Mouse (Mus musculus) adrenal gland, postnatal 14 days (tissue): ENCODE results near the gene Zbtb18. TPM values are rescaled to one million over a fixed set of nuclear protein-coding genes. Genes with fewer than 3 reads are reported as not detected.
A peak's percentile ranks its signal among the peaks of the same experiment; 100 is the strongest.

Experiments used
- DNase-seq: peaks from one replicate; pipeline ENCODE4 v3.0.0; 2021; ENCODE audit warnings: mixed read lengths
- long read RNA-seq, 2 experiments: library from polyadenylated mRNA; stranded (forward); transcript quantifications; one replicate each; pipeline ENCODE4 v2.0.0; 2021
- total RNA-seq: library from RNA; stranded (reverse); gene quantifications from 2 replicates; pipeline ENCODE4 v1.2.3, GENCODE M21; 2021

Zbtb18 gene
- total RNA-seq = 31.0 and 33.8 TPM in 2 replicates
- long read RNA-seq, experiment 1, full-length matches to known transcripts = 11 of 14 reads
- long read RNA-seq, experiment 1, partial matches to known transcripts = 1 of 14 reads
- long read RNA-seq, experiment 1, other reads (novel, unspliced or antisense) = 2 of 14 reads
- long read RNA-seq, experiment 2, full-length matches to known transcripts = 3 of 3 reads
- long read RNA-seq, experiment 2, partial matches to known transcripts = 0 of 3 reads
- long read RNA-seq, experiment 2, other reads (novel, unspliced or antisense) = 0 of 3 reads

DNA sequence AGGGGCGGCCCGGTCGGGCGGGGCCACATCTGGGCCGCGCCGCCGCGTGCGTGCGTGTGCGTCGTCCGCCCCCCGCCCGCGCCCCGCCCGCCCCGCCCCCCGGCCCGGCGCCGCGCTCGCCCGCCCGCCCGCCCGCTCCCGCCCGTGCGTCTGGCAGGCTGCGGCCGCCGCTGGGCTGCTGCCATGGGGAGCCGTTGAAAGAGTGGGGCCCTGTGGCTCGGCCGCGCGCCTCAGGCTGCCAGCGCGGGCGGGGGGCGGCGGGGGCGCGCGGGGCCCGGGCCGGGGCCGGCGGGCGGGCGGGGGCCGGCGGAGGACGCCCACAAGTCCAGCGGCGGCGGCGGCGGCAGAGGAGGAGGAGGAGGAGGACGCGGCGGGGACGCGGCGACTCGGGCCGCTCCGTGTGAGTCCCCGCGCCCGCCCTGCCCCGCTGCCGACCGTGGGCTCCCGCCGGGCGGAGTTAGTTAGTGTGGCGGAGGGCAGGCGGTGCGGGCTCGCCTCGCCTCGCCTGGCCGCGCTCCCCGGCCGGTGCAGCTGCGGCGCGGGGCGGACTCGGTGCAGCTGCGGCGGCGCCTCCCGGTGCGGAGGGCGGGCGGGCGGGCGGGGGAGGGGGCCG is at the start of gene Zbtb18:
TSS of gene Zbtb18 (plus strand) at position 156 of the 613 bp plus-strand sequence.
- no peak for DNase-seq

DNA sequence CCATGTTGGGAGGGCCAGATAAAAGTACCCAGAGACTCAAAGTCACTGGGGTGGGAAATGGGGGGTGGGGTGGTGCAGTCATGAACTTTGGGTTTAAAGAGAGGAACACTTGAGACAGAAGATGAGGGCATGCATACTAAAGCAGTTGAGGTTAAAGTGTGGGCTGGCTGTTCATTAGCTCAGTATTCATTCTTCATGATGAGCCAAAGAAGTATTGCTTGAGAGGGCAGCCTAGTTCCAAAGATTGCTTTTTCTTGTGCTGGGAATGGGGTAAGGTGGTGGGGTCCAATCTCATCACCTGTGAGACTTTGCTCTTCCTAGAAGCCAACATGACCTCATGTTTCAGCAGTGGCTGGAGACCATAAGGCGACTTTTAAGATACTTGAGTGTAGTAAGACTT is 44.7 kb upstream of the Zbtb18 start:
- no peak for DNase-seq

DNA sequence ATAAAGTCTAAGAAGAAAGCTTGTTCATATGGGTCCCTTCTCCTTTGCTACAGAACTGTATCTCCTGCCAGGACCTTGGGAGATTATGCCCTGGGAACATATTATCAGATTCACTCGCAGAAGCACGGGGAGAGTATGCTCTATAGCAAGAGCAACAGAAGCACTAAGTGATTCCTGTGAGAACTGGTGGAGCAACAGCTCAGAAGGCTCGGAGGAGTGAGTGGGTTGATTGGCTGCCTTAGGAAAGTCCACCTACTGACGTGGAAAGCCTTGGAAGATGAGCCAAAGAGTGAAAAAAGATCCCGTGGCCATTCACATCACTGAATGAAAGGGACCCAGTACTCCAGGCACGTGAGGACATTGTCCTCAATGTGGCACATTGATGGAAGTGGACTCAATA is 37.0 kb upstream of the Zbtb18 start:
- no peak for DNase-seq

DNA sequence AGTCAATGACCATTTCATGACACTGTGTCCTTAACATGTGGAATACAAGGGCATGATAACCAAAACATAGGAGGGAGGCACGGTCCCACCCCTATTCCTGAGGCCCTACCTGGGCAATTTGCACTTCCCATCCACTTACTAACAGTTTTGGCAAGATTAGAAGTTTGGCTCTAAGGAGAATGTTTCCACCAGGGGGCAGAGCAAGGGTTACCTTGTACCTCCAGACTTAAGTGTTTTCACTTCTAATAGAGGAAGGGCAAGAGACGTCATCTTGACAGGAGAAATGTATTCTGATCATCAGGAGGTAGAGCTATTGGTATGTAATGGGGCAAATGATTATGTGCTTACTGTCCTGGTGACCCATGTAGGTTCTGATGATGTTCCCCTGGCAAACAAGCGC is 33.5 kb upstream of the Zbtb18 start:
- peak; percentile 42 for DNase-seq

DNA sequence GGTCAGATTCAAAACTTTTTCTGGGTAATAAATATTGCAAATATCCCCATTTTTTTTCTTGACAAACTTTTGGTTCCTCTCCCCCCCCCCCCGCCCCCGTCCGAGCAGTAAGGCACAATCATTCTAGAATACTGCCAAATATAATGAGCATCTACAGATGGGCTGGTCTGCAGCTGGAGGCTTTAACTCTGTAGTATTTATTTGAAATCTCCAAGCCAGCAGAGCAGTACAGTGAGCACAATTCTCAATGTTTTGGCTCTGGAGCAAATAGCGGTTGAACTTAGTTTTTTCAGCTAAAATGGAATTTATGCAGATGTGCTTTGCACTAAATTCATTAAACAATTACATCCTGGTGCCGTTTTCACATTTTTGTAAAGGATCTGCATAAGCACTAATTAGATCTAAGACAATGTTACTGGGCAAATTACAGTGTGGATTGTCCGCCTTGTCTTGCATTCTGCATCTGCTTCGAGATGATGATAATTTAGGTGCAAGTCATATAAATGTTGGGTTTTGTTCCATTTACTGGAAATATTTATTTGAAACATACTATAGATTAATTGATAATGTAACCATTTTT is 31.3 kb upstream of the Zbtb18 start:
- DNase-seq = no peak

DNA sequence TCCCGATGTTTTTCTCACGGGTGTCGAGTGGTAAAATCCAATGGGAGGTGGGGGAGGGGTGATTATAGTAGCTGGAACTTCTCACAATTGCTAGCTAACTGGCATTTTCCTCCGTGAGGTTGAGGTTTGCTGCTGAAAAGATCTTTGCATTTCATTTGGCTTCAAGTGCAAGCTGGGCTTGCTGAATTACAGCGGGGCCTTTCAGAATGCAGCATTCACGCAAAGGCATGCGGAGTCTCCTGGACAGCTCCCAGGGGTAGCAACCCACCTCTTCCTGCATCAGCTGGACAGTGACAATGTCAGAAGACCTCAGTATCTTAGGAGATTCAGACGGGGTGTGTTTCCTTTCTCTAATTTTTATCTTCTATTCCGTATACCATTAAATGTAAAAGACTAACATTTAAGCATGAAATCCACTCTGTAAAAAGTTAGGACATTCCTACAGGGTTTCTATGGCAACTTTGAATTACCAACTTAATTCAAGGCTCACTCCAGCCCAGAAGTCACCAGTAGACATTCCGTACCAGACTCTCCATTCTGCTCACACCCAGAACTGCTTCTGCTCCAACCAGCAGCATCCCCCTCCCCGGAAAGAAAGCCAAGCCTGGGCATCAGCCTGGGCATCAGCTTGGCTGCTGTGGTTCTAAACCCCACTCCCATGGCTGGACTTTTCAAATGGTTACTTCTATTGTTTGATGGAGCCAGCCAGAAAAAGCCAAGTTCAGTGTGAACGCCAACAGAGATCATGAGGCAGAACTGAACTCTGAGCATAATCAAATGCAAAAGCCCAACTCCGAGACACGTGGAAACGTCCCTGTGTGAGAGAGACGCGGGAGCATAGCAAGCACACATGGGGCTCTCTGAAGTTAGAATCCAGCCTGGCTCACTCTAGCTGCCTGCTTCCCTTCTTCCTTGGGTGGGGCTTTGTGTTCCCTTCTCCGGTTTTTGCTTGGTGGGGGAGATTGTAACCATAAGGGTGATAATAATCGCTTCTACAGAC is 30.5 kb upstream of the Zbtb18 start:
- no peak for DNase-seq

DNA sequence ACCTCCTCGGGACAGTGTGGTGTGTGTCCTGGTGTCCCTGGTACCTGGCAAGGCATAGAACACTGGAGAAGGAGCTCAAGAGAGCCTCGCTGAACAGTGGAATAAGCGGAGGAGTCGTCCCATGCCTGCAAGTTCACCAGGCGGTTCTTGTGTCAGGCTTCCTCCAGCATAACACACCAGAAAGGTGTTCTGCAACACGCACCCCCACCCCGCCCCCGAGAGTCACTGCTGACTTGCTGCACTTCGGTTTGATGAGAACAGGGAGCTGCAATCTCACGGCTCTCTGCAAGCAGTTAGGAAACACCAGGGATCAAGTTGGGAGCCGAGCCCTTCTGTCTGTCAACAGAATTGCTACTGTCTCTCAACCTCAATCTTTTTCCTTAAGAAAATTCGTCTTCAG is 22.8 kb upstream of the Zbtb18 start:
- DNase-seq = no peak

DNA sequence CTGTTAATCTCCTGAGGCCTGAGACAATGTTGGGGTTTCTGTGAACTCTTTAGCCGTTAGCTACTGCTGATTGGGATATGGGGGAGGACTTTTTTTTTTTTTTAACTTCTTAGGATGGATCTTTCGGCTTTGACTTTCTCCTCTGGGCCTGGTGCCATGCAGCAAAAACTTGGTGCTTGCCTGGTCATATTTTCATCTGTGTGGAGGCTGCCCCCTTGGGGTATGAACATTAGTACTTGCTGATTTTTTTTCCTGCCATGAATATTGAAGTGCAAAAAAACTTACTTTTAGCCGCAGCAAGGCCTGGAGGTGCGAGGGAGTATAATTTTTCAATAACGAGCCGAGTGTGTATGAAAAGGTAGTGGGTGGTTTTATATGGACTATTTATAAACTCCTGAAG is 22.0 kb upstream of the Zbtb18 start:
- DNase-seq = no peak

DNA sequence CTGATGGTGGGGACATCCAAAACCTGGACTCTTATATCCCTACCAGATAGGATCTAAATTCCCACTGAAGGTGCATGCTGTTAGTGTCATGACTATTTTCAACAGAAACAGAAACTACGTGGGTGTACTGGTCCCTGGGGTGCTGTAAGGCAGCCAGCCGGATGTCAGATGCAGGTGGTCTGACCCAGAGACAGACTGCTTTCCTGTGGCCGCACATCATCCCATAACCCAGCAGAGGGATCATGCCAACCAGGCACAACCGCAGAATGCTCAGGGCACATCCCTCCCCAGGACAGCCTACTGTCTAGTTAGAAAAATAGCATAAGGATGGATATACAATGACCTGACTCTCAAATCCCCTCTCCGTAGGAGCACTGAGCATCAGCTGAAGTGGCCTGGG is 14.3 kb upstream of the Zbtb18 start:
- DNase-seq = no peak

DNA sequence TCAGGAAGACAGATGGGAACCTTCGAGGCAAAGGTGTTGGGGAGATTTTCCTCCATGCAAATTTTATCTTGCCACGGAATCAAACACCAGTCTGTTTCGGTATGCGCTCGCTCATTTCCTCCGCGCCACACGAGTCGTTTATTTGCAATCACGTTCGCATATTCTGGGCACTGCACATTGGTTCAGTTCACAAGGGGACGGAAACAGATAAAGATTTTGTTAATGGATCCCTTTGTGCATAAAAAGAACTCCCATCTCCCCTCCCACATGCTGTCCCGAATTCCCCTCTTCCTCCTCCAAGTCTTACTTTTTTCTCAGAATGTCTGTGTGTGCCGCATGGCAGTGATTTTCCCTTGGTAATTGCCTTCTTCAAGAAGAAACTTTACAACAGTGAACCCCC is 13.8 kb upstream of the Zbtb18 start:
- no peak for DNase-seq

DNA sequence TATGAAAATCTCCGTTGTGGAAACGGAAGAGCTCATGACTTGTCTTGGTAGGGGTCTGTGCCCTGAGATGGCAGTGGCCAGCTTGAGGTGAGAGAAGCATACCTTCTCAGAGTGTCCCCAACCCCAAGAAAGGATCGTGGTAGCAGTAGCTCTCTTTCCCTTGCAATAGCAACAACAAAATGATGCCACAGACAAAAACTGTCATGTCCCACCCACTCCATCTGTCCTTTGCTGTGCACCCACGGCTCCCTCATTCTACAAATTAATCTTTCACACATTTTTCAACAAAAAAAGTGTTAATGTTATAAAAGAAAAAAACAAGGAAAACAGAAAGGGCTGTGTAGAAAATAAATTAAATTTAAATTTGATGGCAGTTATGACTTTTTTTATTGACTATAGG is 13.1 kb upstream of the Zbtb18 start:
- no peak for DNase-seq

DNA sequence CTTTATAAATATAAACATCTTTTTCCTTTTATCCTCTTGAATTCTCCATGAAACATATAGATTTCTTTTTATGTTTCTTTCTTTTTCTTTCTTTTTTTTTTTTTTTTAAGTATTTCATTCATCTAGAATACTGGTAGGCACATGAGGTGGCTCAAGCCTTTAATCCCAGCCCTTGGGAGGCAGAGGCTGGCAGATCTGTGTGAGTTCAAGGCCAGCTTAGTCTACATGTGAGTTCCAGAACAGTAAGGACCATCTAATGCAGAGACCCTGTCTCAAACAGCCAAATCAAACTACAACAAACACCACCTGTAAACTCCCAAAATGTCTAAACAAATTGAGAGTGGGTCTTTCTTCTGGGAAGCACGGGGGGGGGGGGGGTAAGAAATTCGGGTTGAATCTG is 1.7 kb upstream of the Zbtb18 start:
- DNase-seq = no peak

DNA sequence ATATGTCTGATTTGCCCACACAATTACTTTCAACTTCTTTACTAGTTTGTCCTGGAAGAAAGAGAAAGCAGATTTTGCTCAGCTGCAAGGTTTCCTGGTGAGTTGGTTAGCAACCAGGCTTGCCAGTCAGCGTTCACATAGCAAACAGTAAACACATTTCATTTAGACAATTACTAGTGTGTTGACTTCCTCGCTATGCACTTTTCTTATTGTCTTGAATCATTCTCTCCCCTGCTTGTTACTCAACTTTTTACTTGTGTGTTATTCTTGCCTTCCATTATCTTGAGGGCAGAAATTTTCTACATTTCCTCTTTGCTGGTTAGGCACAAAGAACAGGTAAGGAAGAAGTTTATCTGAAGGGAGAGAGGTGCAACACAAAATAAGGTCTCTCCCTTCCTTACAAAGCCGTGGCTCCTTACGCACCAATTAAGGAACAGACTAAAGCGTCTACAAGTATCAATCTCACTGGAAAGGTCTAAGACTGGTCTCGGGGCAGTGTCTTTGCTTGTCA is 1.1 kb upstream of the Zbtb18 start:
- DNase-seq = no peak

DNA sequence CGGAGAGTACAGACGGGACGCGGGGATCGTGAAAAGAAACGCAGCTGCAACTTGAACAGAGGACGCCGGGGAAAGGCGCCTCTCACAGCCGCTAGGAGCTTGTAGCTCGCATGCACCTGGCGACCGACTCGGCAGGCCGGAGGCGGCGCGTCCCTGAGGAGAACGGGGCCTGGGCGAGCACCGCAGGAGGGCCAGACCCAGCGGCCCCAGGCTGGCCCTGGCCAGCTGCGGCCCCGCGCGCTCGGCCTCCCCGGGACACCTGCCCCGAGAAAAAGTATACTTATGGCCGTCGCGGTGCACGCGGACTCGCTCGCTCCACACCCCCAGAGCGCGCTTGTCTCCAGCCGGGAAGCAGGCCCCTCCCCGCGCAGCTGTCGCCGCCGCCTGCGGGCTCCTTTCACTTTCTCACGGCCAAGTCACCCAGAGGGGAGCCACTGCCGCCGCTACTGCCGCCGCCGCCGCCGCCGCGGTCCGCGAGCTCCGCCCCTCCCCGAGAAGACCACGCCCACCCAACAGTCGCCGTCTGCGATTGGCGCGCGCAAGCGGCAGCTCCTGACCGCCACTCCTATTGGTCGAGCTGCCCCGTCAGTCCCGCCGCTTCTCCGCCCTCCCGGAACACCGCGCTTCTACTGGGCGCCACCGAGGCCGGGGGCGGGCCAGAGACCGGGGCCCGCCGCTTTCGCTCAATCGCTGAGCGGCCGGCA is 507 bp upstream of the Zbtb18 start:
- DNase-seq = peak; percentile 99

DNA sequence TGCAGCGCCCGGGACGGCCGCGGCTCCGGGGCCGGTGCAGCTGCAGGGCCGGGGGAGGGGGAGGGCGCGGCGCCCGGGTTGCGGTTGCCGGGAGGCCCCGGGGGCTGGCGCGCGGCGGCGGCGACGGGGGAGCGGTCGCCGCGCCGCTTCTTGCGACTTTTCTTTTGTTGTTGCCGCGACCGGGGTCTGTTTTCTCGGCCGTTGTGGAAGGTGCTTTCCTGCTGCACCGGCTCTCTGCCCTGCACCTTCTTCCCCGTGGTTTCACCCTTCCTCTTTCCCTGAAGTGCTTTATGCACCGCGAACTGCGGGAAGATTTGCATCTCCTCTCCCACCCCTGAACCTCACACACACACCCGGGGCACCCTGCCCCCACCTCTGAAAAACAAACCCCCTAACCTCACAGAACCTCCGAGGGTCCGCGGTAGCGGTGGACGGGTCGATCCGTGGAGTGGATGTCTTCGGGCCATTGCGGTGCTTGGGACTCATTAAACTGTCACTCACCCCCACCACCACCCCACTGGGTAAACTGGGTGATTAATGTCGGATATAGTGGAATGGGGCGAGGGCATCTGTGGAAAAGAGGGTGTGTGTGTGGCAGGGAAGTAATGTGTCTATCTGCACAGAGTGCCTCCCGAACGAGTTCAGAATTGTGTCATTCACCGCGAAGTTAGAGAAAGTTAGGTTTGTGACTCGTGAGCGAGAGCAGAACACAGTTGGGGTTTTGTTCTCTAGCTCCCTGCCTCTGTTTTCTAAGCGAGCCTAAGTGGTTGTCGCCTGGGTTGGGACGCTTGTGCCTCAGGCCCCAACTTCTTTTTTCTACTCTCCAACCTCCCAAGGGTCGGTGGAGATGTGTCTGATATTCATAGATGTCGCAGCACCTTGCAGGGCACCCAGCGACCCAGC is 921 bp downstream of the Zbtb18 start:
- peak; percentile 47 for DNase-seq

DNA sequence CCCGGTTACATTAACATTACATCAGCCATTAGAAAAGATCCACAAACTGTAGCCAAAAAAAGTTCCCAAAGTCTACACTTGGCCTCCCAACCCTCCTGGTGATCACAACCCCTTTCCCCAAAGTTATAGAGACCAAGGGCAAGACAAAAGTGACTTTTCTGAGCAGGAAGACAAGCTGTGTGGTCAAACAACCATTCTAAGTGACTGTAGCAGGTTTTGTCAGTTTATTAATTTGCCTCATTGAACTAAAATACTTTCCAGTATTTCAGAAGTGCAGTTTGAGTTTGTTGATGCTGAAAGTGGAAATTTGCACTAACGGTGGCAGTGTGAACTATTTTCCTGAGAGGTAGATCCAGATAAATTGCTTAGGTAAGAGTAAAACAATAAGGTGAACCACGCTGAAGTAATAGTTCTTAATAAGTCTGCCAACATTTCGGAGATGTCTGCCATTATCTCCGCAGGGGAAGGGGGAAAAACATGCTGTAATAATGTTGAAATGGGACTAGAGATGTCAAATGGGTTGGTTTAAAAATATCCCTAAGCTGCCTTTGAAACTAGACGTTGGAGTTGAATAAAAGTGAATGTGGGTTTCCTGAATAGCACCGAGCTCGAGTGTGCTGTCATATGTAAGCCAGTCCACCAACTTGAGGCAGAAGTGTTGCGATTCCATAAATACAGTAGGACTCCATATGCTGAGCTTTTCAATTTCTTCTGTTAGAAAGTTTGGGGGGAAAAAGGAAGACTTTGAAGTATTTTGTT is 1.8 kb downstream of the Zbtb18 start:
- DNase-seq = no peak

DNA sequence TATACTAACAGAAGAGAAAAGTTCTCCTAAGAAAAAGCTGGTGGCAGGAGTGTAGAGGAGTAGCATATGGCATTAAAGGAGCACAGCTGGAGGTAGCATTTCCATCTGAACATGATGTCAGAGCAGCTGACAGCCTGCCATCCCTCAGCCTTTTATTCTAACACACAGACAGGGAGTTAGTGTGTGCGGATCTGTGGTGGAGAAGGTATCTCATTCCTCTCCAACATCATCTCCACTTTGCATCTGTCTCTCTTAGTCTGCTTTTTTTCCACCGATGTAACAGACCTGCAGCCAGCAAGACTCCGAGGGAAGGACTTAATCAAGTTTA is 2.3 kb downstream of the Zbtb18 start:
- DNase-seq = no peak

DNA sequence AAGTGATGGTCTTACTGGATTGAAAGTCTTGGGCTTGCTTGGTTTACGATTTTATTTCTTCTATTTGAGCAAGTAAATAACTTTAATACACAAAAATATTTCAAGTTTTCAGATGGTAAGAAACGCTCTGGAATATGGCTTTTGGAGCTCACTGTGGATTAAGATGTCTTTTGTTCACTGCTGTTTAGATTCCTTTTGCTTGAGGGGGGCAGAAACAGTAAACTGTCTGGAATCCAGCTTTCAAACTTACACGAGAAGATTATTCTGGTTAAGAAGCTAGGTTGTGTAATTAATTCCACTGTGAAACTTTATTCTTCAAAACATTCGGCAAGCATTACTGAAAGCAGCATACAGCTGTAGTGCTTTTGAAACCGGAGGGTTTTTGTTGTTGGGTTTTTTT is 2.8 kb downstream of the Zbtb18 start:
- DNase-seq = no peak

DNA sequence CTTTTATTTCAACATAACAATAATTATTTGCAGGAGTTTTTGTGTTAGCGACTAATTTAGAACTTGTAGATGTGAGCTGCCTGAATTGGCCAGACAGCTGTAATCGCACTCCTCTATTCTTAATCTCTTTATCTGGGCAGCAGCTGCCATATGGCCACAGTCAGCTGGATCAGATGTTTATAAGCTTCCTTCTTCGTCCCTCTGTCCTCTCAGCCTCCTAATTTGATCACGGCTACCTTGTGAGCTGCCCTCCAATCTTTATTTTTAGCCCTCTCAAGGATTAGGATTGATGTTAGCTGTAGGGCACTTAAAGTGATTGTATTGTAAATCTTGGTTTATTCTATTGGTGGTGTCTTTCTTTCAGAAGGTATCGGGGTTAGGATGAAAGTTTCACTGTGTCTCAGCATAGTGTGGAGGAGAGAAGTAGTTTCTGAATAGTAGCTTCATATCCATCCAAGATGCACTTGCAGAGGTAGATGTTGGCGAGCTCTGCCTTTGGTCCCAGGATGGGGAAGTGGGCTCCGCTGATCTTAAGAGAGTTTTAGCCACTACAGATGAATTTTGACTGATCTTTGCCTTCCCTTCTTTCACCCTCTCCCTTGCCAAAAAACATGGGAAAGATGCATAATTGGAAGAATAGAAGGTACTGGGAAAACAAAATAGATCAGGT is 3.4 kb downstream of the Zbtb18 start:
- DNase-seq = no peak

DNA sequence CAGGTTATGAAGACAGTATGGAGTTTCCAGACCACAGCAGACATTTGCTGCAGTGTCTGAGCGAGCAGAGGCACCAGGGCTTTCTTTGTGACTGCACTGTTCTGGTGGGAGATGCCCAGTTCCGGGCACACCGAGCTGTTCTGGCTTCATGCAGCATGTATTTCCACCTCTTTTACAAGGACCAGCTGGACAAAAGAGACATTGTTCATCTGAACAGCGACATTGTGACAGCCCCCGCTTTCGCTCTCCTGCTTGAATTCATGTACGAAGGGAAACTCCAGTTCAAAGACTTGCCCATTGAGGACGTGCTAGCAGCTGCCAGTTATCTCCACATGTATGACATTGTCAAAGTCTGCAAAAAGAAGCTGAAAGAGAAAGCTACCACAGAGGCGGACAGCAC is 4.9 kb downstream of the Zbtb18 start:
- DNase-seq = no peak
